Comparison of ENCODE assay signal across 8 mouse cellular contexts in genomic region chr19:5786441-5787114, GRCm38 (mm10). TPM values are rescaled to one million over a fixed set of nuclear protein-coding genes. Genes with fewer than 3 reads are reported as not detected.
DNase-seq lines count a peak whose midpoint lies in the region; ATAC-seq and TF ChIP-seq lines count a peak whose summit lies in the region.

No protein-coding gene starts in this region.

- no peak overlapping the region for H3K4me3 ChIP-seq in CH12.LX (replicated peaks in 1 of 3; ENCODE audit: low read depth in 2 of 3, low read length in 2 of 3, poor library complexity in 1 of 3)
- peak overlapping the region; percentile 12; the same call in 1 of the 2 replicates for H3K4me3 ChIP-seq in forebrain, embryonic 10.5 days
- no peak overlapping the region for H3K4me3 ChIP-seq in heart, embryonic 14.5 days (ENCODE audit: control insufficient read depth in 1 of 2, insufficient read depth in 1 of 2, low read depth in 1 of 2, low read length in 2 of 2)
- H3K4me3 ChIP-seq in liver, embryonic 16.5 days (ENCODE audit: low read depth, low read length), result no peak overlapping the region
- H3K4me3 ChIP-seq in neural tube, embryonic 11.5 days (ENCODE audit: low read depth, low read length), result no peak overlapping the region
- no peak overlapping the region for H3K4me3 ChIP-seq in stomach, postnatal 0 days (ENCODE audit: low read depth, low read length)

- 14% methylated on average over 12 of the region's 12 CpGs for WGBS in forebrain, embryonic 10.5 days
- WGBS in heart, embryonic 14.5 days, result 11% methylated on average over 12 of the region's 12 CpGs
- 8% methylated on average over 12 of the region's 12 CpGs for WGBS in liver, embryonic 16.5 days (ENCODE audit: insufficient replicate concordance)
- 13% methylated on average over 12 of the region's 12 CpGs for WGBS in neural tube, embryonic 11.5 days
- 9% methylated on average over 12 of the region's 12 CpGs for WGBS in stomach, postnatal 0 days

- H3K27me3 ChIP-seq in CH12.LX (replicated peaks), result no peaks in the 10 kb centered on the region
- H3K27me3 ChIP-seq in forebrain, embryonic 10.5 days (ENCODE audit: poor library complexity, severe bottlenecking), result no peaks in the 10 kb centered on the region
- no peaks in the 10 kb centered on the region for H3K27me3 ChIP-seq in heart, embryonic 14.5 days (ENCODE audit: control insufficient read depth, insufficient read depth, low read length)
- H3K27me3 ChIP-seq in liver, embryonic 16.5 days (ENCODE audit: control insufficient read depth, insufficient read depth, low read depth, low read length), result no peaks in the 10 kb centered on the region; the same call in 1 of the 2 replicates
- H3K27me3 ChIP-seq in neural tube, embryonic 11.5 days (ENCODE audit: control insufficient read depth, insufficient read depth, low read length), result no peaks in the 10 kb centered on the region
- H3K27me3 ChIP-seq in stomach, postnatal 0 days (ENCODE audit: control insufficient read depth, insufficient read depth, low read length), result no peaks in the 10 kb centered on the region

- peak overlapping the region; percentile 83 for H3K27ac ChIP-seq in CH12.LX (ENCODE audit: insufficient read depth, low read depth)
- H3K27ac ChIP-seq in forebrain, embryonic 10.5 days, result peak overlapping the region; percentile 30; the same call in 1 of the 2 replicates
- peak overlapping the region; percentile 20 to 87 for H3K27ac ChIP-seq in heart, embryonic 14.5 days (replicated peaks in 1 of 2; ENCODE audit: control insufficient read depth in 1 of 2, insufficient read depth in 1 of 2, low read depth in 2 of 2, low read length in 2 of 2)
- H3K27ac ChIP-seq in liver, embryonic 16.5 days (ENCODE audit: low read length), result 0 out of 2 replicates have a peak overlapping the region, but pooled peaks have one; percentile 4
- no peak overlapping the region for H3K27ac ChIP-seq in neural tube, embryonic 11.5 days (ENCODE audit: low read depth, low read length)
- peak overlapping the region; percentile 69 for H3K27ac ChIP-seq in stomach, postnatal 0 days (replicated peaks)

- peak; percentile 56 to 93; a peak in 3 of 4 replicates for TF ChIP-seq CTCF in CH12.LX (conservative IDR thresholded peaks at IDR 0.05 in 1 of 2, IDR thresholded peaks at IDR 0.05 in 1 of 2; ENCODE audit: low read depth in 2 of 2, low read length in 2 of 2)
- peak; percentile 95 for TF ChIP-seq CTCF in stomach, postnatal 0 days (IDR thresholded peaks at IDR 0.05; ENCODE audit: low read depth)

- TF ChIP-seq RAD21 in CH12.LX (IDR thresholded peaks at IDR 0.05; ENCODE audit: low read depth, low read length), result peak; percentile 79

- peak overlapping the region; percentile 44 for H3K4me2 ChIP-seq in CH12.LX (ENCODE audit: insufficient read depth, low read depth, poor library complexity, severe bottlenecking)
- H3K4me2 ChIP-seq in heart, embryonic 14.5 days (ENCODE audit: low read length), result 0 out of 2 replicates have a peak overlapping the region, but pooled peaks have one; percentile 1
- no peak overlapping the region for H3K4me2 ChIP-seq in liver, embryonic 16.5 days (ENCODE audit: low read depth, low read length)
- H3K4me2 ChIP-seq in neural tube, embryonic 11.5 days (ENCODE audit: low read depth), result no peak overlapping the region
- no peak overlapping the region for H3K4me2 ChIP-seq in stomach, postnatal 0 days (replicated peaks; ENCODE audit: low read depth)

- no peak for TF ChIP-seq POLR2A in CH12.LX (IDR thresholded peaks at IDR 0.05; ENCODE audit: low read depth, low read length)

- H3K4me1 ChIP-seq in CH12.LX (ENCODE audit: control insufficient read depth in 1 of 2, insufficient read depth in 2 of 2), result peaks cover 6 to 38% of the 10 kb centered on the region in 2 experiments; a peak in 3 of 4 replicates
- H3K4me1 ChIP-seq in forebrain, embryonic 10.5 days, result peaks cover 10% of the 10 kb centered on the region
- peaks cover 7 to 17% of the 10 kb centered on the region in 2 experiments for H3K4me1 ChIP-seq in heart, embryonic 14.5 days (ENCODE audit: control insufficient read depth in 2 of 2, insufficient read depth in 2 of 2, low read length in 2 of 2)
- H3K4me1 ChIP-seq in liver, embryonic 16.5 days (ENCODE audit: control insufficient read depth, low read depth, low read length), result peaks cover 6% of the 10 kb centered on the region
- H3K4me1 ChIP-seq in neural tube, embryonic 11.5 days (ENCODE audit: control insufficient read depth, insufficient read depth, low read length), result no peaks in the 10 kb centered on the region
- H3K4me1 ChIP-seq in stomach, postnatal 0 days (replicated peaks; ENCODE audit: control insufficient read depth, insufficient read depth), result no peaks in the 10 kb centered on the region

- no peaks in the 10 kb centered on the region for H3K9me3 ChIP-seq in CH12.LX (replicated peaks; ENCODE audit: low read length)
- no peaks in the 10 kb centered on the region for H3K9me3 ChIP-seq in forebrain, embryonic 10.5 days
- no peaks in the 10 kb centered on the region for H3K9me3 ChIP-seq in heart, embryonic 14.5 days (ENCODE audit: control insufficient read depth, low read length)
- H3K9me3 ChIP-seq in liver, embryonic 16.5 days (replicated peaks; ENCODE audit: control insufficient read depth, low read length), result no peaks in the 10 kb centered on the region
- no peaks in the 10 kb centered on the region for H3K9me3 ChIP-seq in neural tube, embryonic 11.5 days (ENCODE audit: control insufficient read depth, low read length)
- H3K9me3 ChIP-seq in stomach, postnatal 0 days (ENCODE audit: control insufficient read depth, low read length), result no peaks in the 10 kb centered on the region

- no peaks in the 10 kb centered on the region for H3K36me3 ChIP-seq in CH12.LX (replicated peaks in 1 of 2; ENCODE audit: control insufficient read depth in 1 of 2, insufficient read depth in 1 of 2, low read length in 1 of 2)
- no peaks in the 10 kb centered on the region for H3K36me3 ChIP-seq in forebrain, embryonic 10.5 days (replicated peaks)
- H3K36me3 ChIP-seq in heart, embryonic 14.5 days (ENCODE audit: control insufficient read depth, insufficient read depth, low read length), result no peaks in the 10 kb centered on the region
- no peaks in the 10 kb centered on the region for H3K36me3 ChIP-seq in liver, embryonic 16.5 days (ENCODE audit: control insufficient read depth, insufficient read depth)
- H3K36me3 ChIP-seq in neural tube, embryonic 11.5 days (ENCODE audit: control insufficient read depth, insufficient read depth, low read length), result no peaks in the 10 kb centered on the region
- no peaks in the 10 kb centered on the region for H3K36me3 ChIP-seq in stomach, postnatal 0 days (ENCODE audit: control insufficient read depth, insufficient read depth, low read length)

- peak overlapping the region; percentile 39; the same call in 1 of the 2 replicates for H3K9ac ChIP-seq in CH12.LX (ENCODE audit: insufficient read depth, low read depth)
- peak overlapping the region; percentile 42; the same call in 1 of the 2 replicates for H3K9ac ChIP-seq in heart, embryonic 14.5 days (ENCODE audit: low read length)
- H3K9ac ChIP-seq in liver, embryonic 16.5 days (ENCODE audit: low read depth, low read length), result no peak overlapping the region
- H3K9ac ChIP-seq in neural tube, embryonic 11.5 days (ENCODE audit: low read length), result no peak overlapping the region
- H3K9ac ChIP-seq in stomach, postnatal 0 days (ENCODE audit: low read length), result peak overlapping the region; percentile 13; the same call in 1 of the 2 replicates

- peak; percentile 71 for ATAC-seq in heart, embryonic 14.5 days (ENCODE audit: insufficient number of reproducible peaks, insufficient read depth, low FRiP score, low read depth)
- ATAC-seq in liver, embryonic 16.5 days (ENCODE audit: low read depth), result peak; percentile 80
- ATAC-seq in neural tube, embryonic 11.5 days (ENCODE audit: insufficient read depth, low FRiP score, low TSS enrichment), result peak; percentile 82
- peak; percentile 86 for ATAC-seq in stomach, postnatal 0 days (ENCODE audit: low FRiP score, low TSS enrichment)

- TF ChIP-seq EP300 in CH12.LX (IDR thresholded peaks at IDR 0.05; ENCODE audit: low read length), result 0 out of 2 replicates have a peak, but pooled peaks have one; percentile 16
- TF ChIP-seq EP300 in stomach, postnatal 0 days (optimal IDR thresholded peaks at IDR 0.05), result no peak

- no peaks in the 10 kb centered on the region for H3K79me2 ChIP-seq in CH12.LX (replicated peaks; ENCODE audit: control insufficient read depth, extremely low read depth, insufficient read depth, poor library complexity, severe bottlenecking)

- in situ Hi-C loops in CH12.LX (cut with MboI; ENCODE audit: low pct_ligation_motif_present, low pct_unique_long_range_greater_than_20kb, low sequenced_read_pairs), result loop anchor here (5.0 kb wide), 1 partner anchor 91 kb away; the partner anchor contains the start of genes Frmd8 and Slc25a45

- dilution Hi-C loops in CH12.LX (cut with MboI; ENCODE audit: extremely low pct_ligation_motif_present, extremely low pct_unique_long_range_greater_than_20kb, low sequenced_read_pairs), result no loop called here

- DNase-seq in CH12.LX (ENCODE audit: extremely low read depth), result peak; percentile 92
- DNase-seq in c-Kit-positive CD71-negative TER-119-negative erythroid progenitor cells, embryonic 14.5 days (ENCODE audit: low read depth), result peak; percentile 87
- peak; percentile 87 for DNase-seq in forebrain, embryonic 10.5 days (ENCODE audit: extremely low spot score, low spot score)
- peak; percentile 92 for DNase-seq in kidney, postnatal 10 days
- DNase-seq in neural tube, embryonic 11.5 days (ENCODE audit: low spot score), result peak; percentile 90
- DNase-seq in stomach, postnatal 0 days (ENCODE audit: low spot score), result peak; percentile 90

RNA-seq across cellular contexts. Expression of gene Scyl1, which starts 15.4 kb away (rescaled TPM):
- total RNA-seq in CH12.LX (2012; rRNA removed) (49.8 and 55.0 TPM in 2 replicates), CH12.LX (2014; rRNA removed) (35.1 and 37.6 TPM in 2 replicates)
- polyA plus RNA-seq in CH12.LX (2012; ENCODE audit: insufficient read length, low read depth), result 49.1 and 56.1 TPM in 2 replicates
- 63.4 and 64.6 TPM in 2 replicates for polyA plus RNA-seq in forebrain, embryonic 10.5 days (2016; fragmentation: Nextera tagmentation; extraction: Ambion mirVana)
- polyA plus RNA-seq in heart, embryonic 14.5 days (2014; fragmentation: Nextera tagmentation; extraction: Ambion mirVana), result 56.9 and 62.3 TPM in 2 replicates
- polyA plus RNA-seq in liver, embryonic 16.5 days (2015; fragmentation: Nextera tagmentation; extraction: Ambion mirVana), result 19.3 and 21.5 TPM in 2 replicates
- 63.9 and 67.4 TPM in 2 replicates for polyA plus RNA-seq in neural tube, embryonic 11.5 days (2014; fragmentation: Nextera tagmentation; extraction: Ambion mirVana)
- polyA plus RNA-seq in stomach, postnatal 0 days (2015; fragmentation: Nextera tagmentation; extraction: Ambion mirVana), result 38.1 and 40.9 TPM in 2 replicates

RNA-seq across cellular contexts. Expression of gene Ltbp3, which starts 45.9 kb away (rescaled TPM):
- total RNA-seq in CH12.LX (2012; rRNA removed) (0.17 and 0.51 TPM in 2 replicates), CH12.LX (2014; rRNA removed) (not detected in 2 replicates)
- not detected in 2 replicates for polyA plus RNA-seq in CH12.LX (2012; ENCODE audit: insufficient read length, low read depth)
- polyA plus RNA-seq in forebrain, embryonic 10.5 days (2016; fragmentation: Nextera tagmentation; extraction: Ambion mirVana), result 2.6 and 4.9 TPM in 2 replicates
- polyA plus RNA-seq in heart, embryonic 14.5 days (2014; fragmentation: Nextera tagmentation; extraction: Ambion mirVana), result 35.7 and 39.0 TPM in 2 replicates
- polyA plus RNA-seq in liver, embryonic 16.5 days (2015; fragmentation: Nextera tagmentation; extraction: Ambion mirVana), result 0.74 and 4.6 TPM in 2 replicates
- polyA plus RNA-seq in neural tube, embryonic 11.5 days (2014; fragmentation: Nextera tagmentation; extraction: Ambion mirVana), result 5.2 and 9.7 TPM in 2 replicates
- 15.7 and 26.9 TPM in 2 replicates for polyA plus RNA-seq in stomach, postnatal 0 days (2015; fragmentation: Nextera tagmentation; extraction: Ambion mirVana)

RNA-seq across cellular contexts. Expression of gene Fam89b, which starts 57.1 kb away (rescaled TPM):
- total RNA-seq in CH12.LX (2012; rRNA removed), result 13.4 and 14.5 TPM in 2 replicates
- 7.5 and 9.2 TPM in 2 replicates for total RNA-seq in CH12.LX (2014; rRNA removed)
- 4.7 and 7.5 TPM in 2 replicates for polyA plus RNA-seq in CH12.LX (2012; ENCODE audit: insufficient read length, low read depth)
- polyA plus RNA-seq in forebrain, embryonic 10.5 days (2016; fragmentation: Nextera tagmentation; extraction: Ambion mirVana), result 120 and 127 TPM in 2 replicates
- polyA plus RNA-seq in heart, embryonic 14.5 days (2014; fragmentation: Nextera tagmentation; extraction: Ambion mirVana), result 86.1 and 89.5 TPM in 2 replicates
- polyA plus RNA-seq in liver, embryonic 16.5 days (2015; fragmentation: Nextera tagmentation; extraction: Ambion mirVana), result 29.7 and 32.5 TPM in 2 replicates
- polyA plus RNA-seq in neural tube, embryonic 11.5 days (2014; fragmentation: Nextera tagmentation; extraction: Ambion mirVana), result 167 and 184 TPM in 2 replicates
- polyA plus RNA-seq in stomach, postnatal 0 days (2015; fragmentation: Nextera tagmentation; extraction: Ambion mirVana), result 51.9 and 52.1 TPM in 2 replicates

Comparison
In these comparisons a context has a peak if more than half of its experiments do, and no peak if none do; other contexts are left out.
1. H3K4me2 ChIP-seq: peak in CH12.LX (single experiment) and heart, embryonic 14.5 days (single experiment); none in liver, embryonic 16.5 days (single experiment), neural tube, embryonic 11.5 days (single experiment) and stomach, postnatal 0 days (single experiment).
2. H3K9ac ChIP-seq: peak in CH12.LX (single experiment), heart, embryonic 14.5 days (single experiment) and stomach, postnatal 0 days (single experiment); none in liver, embryonic 16.5 days (single experiment) and neural tube, embryonic 11.5 days (single experiment).
3. Peak in every context shown above with its lines, with median percentiles within 50 percentile points of each other: DNase-seq and ATAC-seq.